Mouse (Mus musculus) layer of hippocampus, adult 6 months (tissue): ENCODE measurements around the gene Rps6ka3. TPM values are rescaled to one million over a fixed set of nuclear protein-coding genes. Genes with fewer than 3 reads are reported as not detected.

Experiments used
- long read RNA-seq, 2 experiments: library from polyadenylated mRNA; unstranded; transcript quantifications; one replicate each; pipeline ENCODE4 v2.0.0; 2019 to 2020
- polyA plus RNA-seq: library from polyadenylated mRNA; unstranded; fragments of <200 nt; fragmentation: Nextera tagmentation; gene quantifications from 2 replicates; pipeline ENCODE4 v1.2.3, GENCODE M21; 2021

Rps6ka3 gene
- 2.2 and 3.3 TPM in 2 replicates for polyA plus RNA-seq
- long read RNA-seq, experiment 1, partial matches to known transcripts = 3 of 3 reads
- long read RNA-seq, experiment 1, other reads (novel, unspliced or antisense) = 0 of 3 reads
- long read RNA-seq, experiment 2, partial matches to known transcripts = 3 of 14 reads
- long read RNA-seq, experiment 2, other reads (novel, unspliced or antisense) = 11 of 14 reads

GRCm38 (mm10) chrX:159210007-159210406 lies at the start of gene Rps6ka3:
Gene Rps6ka3 (plus strand): TSS chrX:159210307.

GRCm38 (mm10) chrX:159371831-159372752 lies 162.0 kb downstream of the Rps6ka3 start, which contains the start of gene Eif1ax:
Gene Eif1ax (plus strand): TSS chrX:159372178.

GRCm38 (mm10) chrX:159414130-159414828 lies 204.2 kb downstream of the Rps6ka3 start, which contains the start of gene Map7d2:
Gene Map7d2 (plus strand): TSS chrX:159414572.

Other genes starting within 250 kb of the Rps6ka3 start
- gene Eif1ax, start 161.9 kb downstream of the Rps6ka3 start, polyA plus RNA-seq = 50.9 and 52.0 TPM in 2 replicates
- gene Map7d2, start 204.3 kb downstream of the Rps6ka3 start, polyA plus RNA-seq = 37.9 and 39.1 TPM in 2 replicates